Mouse (Mus musculus) brain, embryonic 14.5 days (tissue): Measurements from ENCODE around the gene E2f7.

Experiments used
- CTCF ChIP-seq: fragments of 200-500 bp; IDR thresholded peaks from 2 replicates; pipeline ENCODE4 v1.5.1; 2012; ENCODE audit warnings: inconsistent platforms, mild to moderate bottlenecking, moderate library complexity, borderline replicate concordance; ENCODE audit not compliant: insufficient read depth, insufficient read length; ENCODE audit errors: extremely low read depth
- POLR2A ChIP-seq: fragments of 200-500 bp; IDR thresholded peaks from 2 replicates; pipeline ENCODE4 v1.6.1; 2012; ENCODE audit warnings: mild to moderate bottlenecking, inconsistent platforms, borderline replicate concordance; ENCODE audit not compliant: poor library complexity, insufficient read depth, insufficient read length, severe bottlenecking; ENCODE audit errors: extremely low read depth

DNA sequence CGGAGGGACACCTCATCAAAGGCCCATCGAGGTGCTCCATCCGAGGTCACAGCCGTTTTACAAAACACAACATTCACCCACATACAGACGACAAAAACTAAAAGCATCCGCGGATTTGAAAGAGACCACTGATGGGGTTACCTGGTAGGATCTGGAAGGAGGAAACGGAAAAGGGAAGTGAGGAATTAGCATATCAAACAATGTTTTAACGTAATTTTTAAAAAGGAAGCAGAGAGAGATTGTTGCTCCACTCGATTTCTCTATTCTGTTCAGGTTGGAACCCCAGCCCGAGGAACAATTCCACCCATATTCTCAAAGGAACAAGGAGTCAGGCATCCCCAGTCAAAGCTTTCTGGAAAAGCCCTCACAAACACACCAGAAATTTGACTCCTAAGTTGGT, 75.9 kb downstream of the E2f7 start:
- no peak for TF ChIP-seq POLR2A
- no peak for TF ChIP-seq CTCF
